Mouse (Mus musculus) erythroblast, embryonic 14.5 days (primary cell): ENCODE measurements around the gene Chst13. TPM values are rescaled to one million over a fixed set of nuclear protein-coding genes. Genes with fewer than 3 reads are reported as not detected.

ENCODE experiments used
- H3K27me3 ChIP-seq: 2 replicates; pipeline ENCODE4 v1.6.1; 2012; ENCODE audit warnings: inconsistent platforms; ENCODE audit not compliant: control insufficient read depth
- H3K36me3 ChIP-seq: 2 replicates; pipeline ENCODE4 v1.6.1; 2012; ENCODE audit warnings: mild to moderate bottlenecking, inconsistent platforms; ENCODE audit not compliant: control insufficient read depth
- H3K4me1 ChIP-seq: 2 replicates; pipeline ENCODE4 v1.6.1; 2012; ENCODE audit warnings: inconsistent platforms; ENCODE audit not compliant: control insufficient read depth
- H3K4me3 ChIP-seq: replicated peaks from 2 replicates; pipeline ENCODE3; 2012; ENCODE audit warnings: moderate library complexity, mild to moderate bottlenecking, inconsistent platforms
- H3K9me3 ChIP-seq: 2 replicates; pipeline ENCODE4 v1.6.1; 2012; ENCODE audit warnings: low read length, inconsistent platforms, mixed read lengths; ENCODE audit not compliant: control insufficient read depth
- GATA1 ChIP-seq: IDR thresholded peaks from 2 replicates; pipeline ENCODE4 v1.6.1; 2012; ENCODE audit warnings: low read length, inconsistent platforms, mixed read lengths
- TAL1 ChIP-seq: IDR thresholded peaks from 3 replicates; pipeline ENCODE4 v1.6.1; 2012; ENCODE audit warnings: low read length, inconsistent platforms, mixed read lengths
- polyA plus RNA-seq: library from polyadenylated mRNA; stranded (reverse); fragments of >175 nt; gene quantifications from 2 replicates; pipeline ENCODE4 v1.2.3, GENCODE M21; 2012

Gene Chst13
- polyA plus RNA-seq, 1 experiment, result not detected

DNA sequence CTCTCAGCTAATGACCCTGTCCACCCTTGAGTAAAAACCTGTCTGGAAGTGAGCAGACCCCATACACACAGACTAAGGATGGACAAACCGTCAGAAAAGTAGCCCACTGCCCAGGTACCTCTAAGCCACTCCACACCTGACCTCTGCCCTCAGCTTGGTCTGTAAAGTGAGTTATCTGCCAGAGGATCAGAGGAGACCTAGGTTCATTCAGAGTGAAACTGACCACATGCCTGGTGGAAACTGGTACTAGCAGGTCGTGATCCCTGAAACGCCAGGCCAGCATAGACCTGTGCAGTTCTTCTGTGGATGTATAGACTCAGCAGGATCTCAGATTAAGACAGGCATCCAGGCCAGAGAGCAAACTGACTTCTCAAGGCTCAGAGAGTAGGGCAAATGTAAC lies 522 bp downstream of the Chst13 start:
- Histone ChIP-seq H3K4me1 (peaks cover 8% of the 10 kb centered on the region), H3K4me3 (peak overlapping the region; percentile 51), H3K9me3 (no peaks in the 10 kb centered on the region), H3K36me3 (no peaks in the 10 kb centered on the region), H3K27me3 (no peaks in the 10 kb centered on the region)
- TF ChIP-seq TAL1 (no peak), GATA1 (no peak)

DNA sequence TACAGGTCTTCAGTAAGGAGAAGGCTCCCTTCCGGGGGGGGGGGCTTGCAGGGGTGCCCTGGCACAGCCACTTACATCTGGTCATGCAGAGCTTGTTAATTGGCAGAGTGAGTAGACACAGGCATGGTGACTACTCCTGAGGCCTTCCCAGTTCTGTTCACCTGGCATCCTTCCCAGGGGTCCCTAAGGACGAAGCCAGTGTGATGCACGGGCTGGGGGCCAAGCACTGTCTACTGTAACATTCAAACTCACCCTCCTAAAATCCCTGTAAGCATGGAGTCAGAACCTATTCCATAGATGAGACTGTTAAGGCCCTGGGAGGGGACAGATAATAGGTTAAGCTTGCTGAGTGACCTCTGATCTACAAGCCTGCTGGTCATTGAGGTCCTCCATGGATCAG lies 959 bp downstream of the Chst13 start:
- TF ChIP-seq TAL1 (no peak), GATA1 (no peak)
- Histone ChIP-seq H3K9me3 (no peaks in the 10 kb centered on the region), H3K27me3 (no peaks in the 10 kb centered on the region), H3K4me1 (peaks cover 8% of the 10 kb centered on the region), H3K4me3 (peak overlapping the region; percentile 51), H3K36me3 (no peaks in the 10 kb centered on the region)

DNA sequence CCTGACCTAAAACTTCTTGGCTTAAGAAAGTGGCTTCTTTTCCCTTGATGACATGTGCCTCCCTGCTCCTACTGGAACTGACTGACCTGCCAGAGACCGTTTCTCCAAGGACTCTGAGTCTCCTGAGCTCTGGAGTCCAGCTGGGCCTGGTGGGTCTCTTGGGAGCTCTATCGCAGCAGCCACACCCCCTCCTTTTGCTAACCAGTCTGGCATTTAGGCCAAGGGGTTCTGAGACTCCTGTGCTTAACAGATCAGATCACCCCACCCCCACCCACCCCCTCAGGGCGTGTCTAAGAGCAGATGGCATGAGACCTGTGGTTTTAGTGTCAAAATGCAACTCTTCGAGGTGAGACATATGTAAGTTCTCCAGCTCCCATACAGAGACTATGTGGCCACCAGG lies 3.2 kb downstream of the Chst13 start:
- Histone ChIP-seq H3K36me3 (no peaks in the 10 kb centered on the region), H3K9me3 (no peaks in the 10 kb centered on the region), H3K27me3 (no peaks in the 10 kb centered on the region), H3K4me3 (no peak overlapping the region), H3K4me1 (peaks cover 8% of the 10 kb centered on the region)
- TF ChIP-seq GATA1 (no peak), TAL1 (no peak)

DNA sequence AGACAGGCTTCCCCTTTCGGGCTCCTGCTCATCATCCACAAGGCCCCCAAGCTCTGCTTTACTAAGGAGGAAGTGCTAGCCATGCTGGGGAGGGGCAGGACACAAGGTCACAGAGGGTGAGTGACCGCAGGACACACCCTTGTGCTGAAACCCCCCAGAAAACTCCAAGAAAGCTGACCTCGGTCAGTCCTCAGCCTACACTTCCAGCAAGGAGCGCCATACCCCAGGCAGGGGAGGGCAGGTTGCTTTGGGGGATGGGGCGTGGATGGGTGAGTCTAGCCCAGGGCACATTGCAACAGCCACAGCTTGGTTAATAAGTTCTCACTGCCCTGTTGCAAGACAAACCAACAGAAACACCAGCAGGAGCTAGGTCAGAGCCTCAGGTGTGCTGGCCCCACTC lies 4.6 kb downstream of the Chst13 start:
- Histone ChIP-seq H3K9me3 (peaks cover 4% of the 10 kb centered on the region), H3K4me3 (no peak overlapping the region), H3K36me3 (peaks cover 4% of the 10 kb centered on the region; the same call in 1 of the 2 replicates), H3K27me3 (no peaks in the 10 kb centered on the region), H3K4me1 (peaks cover 8% of the 10 kb centered on the region)
- no peak for TF ChIP-seq TAL1
- no peak for TF ChIP-seq GATA1

DNA sequence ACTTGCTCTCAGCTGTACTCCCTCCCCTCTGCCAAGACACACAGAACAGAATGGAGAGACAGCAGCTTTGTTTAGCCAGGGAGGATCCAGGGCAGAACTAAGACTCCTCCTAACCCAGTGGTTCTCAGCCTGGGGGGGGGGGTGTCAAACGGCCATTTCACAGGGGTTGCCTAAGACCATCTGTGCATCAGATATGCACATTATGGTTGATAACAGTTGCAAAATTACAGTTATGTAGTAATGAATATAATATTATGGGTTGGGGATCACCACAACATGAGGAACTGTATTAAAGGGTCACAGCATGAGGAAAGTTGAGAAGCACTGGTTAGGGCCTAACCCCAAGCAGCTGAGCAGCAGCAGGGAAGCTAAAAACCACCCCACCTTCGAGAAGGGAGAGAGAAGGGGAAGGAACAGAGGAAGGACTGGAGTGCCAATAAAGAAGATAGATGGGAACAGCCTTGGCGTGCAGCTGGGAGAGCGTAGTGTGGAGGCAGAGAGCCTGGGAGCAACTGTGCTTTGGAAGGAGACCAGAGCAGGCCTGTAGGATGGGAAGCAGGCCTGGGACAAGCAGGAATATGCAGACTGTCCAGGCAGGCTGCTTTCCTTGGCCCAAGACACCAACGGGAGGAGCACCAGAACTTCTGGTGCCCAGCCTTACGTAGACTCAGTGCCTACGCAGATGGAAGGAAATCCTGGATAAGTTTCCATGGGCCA lies 5.4 kb downstream of the Chst13 start:
- H3K9me3 ChIP-seq, result peaks cover 4% of the 10 kb centered on the region
- peaks cover 6% of the 10 kb centered on the region for H3K4me1 ChIP-seq
- H3K36me3 ChIP-seq, result peaks cover 4% of the 10 kb centered on the region; the same call in 1 of the 2 replicates
- no peak overlapping the region for H3K4me3 ChIP-seq
- no peaks in the 10 kb centered on the region for H3K27me3 ChIP-seq
- TF ChIP-seq TAL1 (no peak), GATA1 (no peak)

DNA sequence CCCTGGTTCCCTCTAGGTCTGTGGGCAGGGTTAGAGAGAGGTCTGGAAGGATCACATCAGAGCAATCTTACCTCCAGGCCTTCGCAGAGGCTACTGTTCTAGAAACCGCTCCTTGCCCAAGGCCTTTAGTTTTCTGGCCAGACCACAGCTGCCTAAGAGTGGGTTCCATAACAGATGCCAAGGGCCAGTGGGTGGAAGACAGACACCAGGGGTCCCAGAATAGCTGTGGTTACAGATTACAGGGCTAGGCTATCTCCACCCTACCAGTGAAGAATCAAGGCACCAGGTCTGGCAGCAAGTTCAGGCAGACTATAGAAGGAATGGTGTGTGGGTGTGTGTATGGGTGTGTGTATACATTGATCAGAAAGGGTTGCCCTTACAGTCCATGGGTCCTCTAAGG lies 6.0 kb downstream of the Chst13 start:
- Histone ChIP-seq H3K4me3 (no peak overlapping the region), H3K27me3 (no peaks in the 10 kb centered on the region), H3K36me3 (peaks cover 4% of the 10 kb centered on the region; the same call in 1 of the 2 replicates), H3K9me3 (peaks cover 4% of the 10 kb centered on the region), H3K4me1 (peaks cover 6% of the 10 kb centered on the region)
- TF ChIP-seq TAL1 (no peak), GATA1 (no peak)

DNA sequence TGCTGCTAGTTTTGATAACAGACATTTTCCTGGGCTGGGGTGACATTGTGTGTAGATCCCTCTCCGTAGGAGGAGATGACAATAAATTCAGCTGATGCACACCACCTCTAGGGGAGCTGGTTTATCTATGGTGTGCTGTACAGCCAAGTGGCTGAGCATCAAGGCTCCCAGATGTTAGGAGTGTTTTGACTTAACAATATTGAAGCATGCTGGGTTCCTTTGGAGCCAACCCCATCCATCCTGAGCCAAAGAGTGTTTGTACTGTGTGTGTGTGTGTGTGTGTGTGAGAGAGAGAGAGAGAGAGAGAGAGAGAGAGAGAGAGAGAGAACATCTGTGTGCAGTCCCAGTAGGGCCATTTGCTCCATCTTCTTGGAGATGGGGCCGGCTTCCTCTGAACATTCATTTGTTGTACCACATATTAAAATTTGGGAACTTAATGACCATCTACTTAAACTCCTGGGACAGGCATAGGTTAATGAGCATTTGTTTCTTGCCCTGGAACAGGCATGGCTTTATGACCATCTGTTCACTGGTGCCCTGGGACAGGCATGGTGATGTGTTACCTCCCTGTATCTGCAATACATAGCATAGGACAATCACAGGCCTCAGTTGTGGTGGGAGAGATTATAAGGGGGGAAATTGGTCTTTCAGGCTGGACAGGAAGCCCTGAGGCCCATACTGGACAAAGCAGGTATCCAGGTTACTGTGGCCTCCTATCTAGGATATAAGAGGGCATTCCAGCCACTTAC lies 7.3 kb downstream of the Chst13 start:
- no peak overlapping the region for H3K4me3 ChIP-seq
- no peak for TF ChIP-seq GATA1
- TF ChIP-seq TAL1, result no peak
- peaks cover 4% of the 10 kb centered on the region for H3K9me3 ChIP-seq
- H3K4me1 ChIP-seq, result peaks cover 6% of the 10 kb centered on the region
- H3K27me3 ChIP-seq, result no peaks in the 10 kb centered on the region
- H3K36me3 ChIP-seq, result peaks cover 4% of the 10 kb centered on the region; the same call in 1 of the 2 replicates

DNA sequence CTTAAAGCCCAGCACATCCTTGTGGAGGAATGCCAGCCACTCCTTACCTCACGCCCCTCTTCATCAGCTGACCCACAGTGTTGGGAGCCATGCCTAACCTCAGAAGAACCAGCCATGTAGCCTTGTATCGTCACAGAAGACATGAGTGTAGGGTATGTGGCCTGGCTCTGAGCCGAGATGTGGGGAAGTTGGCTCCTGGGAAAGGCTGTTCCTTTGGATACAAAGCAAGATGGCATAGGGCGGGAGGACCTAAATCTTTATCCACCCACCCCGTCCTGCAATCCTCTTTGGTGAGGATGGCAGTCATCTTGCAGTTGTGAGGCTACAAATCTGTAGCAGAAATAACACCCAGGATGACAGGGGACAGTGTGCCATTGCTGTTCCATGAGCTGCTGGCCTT lies 9.0 kb downstream of the Chst13 start:
- H3K9me3 ChIP-seq, result peaks cover 6% of the 10 kb centered on the region
- TF ChIP-seq TAL1 (no peak), GATA1 (no peak)
- peaks cover 4% of the 10 kb centered on the region; the same call in 1 of the 2 replicates for H3K36me3 ChIP-seq
- no peaks in the 10 kb centered on the region for H3K27me3 ChIP-seq
- H3K4me3 ChIP-seq, result no peak overlapping the region
- no peaks in the 10 kb centered on the region; the same call in 1 of the 2 replicates for H3K4me1 ChIP-seq
